Mouse (Mus musculus): ENCODE data around the gene F2rl1. TPM values are rescaled to one million over a fixed set of nuclear protein-coding genes. Genes with fewer than 3 reads are reported as not detected.

F2rl1 gene
- 1.8 TPM in 2 replicates for polyA plus RNA-seq (2015; fragmentation: Nextera tagmentation; extraction: Ambion mirVana)

DNA sequence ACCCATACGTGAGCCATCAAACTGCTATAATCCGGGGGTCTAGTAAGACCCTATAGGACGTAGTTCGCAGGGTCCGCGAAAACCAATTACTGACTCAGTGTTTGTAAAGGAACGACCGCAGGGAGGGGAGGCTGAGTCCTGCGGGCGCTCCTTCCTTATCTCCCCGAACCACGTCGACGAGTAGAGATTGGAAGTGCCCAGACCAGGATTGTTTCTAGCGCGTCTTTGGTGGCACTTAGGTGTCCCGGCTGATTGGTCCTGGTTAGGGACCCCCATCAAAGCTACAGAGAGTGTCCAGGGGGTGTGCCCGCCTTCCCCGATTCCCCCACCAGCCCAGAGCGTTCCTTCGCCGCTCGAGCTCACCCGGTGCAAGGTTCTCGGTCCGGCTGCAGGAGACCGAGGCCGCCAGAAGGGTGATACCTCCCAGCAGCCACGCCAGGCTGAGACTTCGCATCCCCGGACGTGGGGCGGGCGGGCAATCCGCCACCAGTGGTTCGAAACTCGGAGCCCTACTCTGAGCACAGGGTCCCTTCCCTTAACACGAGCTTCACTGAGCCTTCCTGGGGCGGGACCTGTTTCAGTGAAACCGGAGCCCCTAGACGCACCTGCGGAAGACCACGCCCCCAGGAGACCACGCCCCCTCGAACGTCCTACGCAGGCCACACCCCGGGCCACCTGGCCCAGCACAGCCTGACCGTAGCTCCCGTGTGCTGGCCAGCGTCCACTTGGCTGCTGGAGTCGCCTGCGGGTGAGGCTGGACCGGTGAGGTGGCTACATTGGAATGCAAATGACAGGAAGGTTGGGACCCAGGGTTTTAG lies at the start of gene F2rl1:
Gene F2rl1 (minus strand): TSS at position 554 of the 818 bp plus-strand sequence.
- peak; percentile 27 for DNase-seq (ENCODE audit: low spot score)

DNA sequence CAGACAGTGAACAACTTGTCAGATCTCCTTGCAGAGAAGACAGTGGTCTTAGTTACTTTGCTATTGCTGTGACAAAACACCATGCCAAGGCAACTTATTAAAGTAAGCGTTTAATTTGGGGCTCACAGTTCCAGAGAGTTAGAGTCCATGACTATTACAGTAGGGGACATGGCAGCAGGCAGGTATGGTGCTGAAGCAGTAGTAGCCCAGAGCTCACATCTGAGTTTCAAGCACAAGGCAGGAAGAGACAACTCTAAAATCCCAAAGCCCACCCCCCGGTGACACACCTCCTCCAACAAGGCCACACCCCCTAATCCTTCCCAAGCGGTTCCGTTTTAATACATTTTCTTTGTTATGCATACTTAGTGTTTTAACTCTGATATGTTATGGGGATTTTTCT lies 45.9 kb upstream of the F2rl1 start:
- DNase-seq (ENCODE audit: low spot score) = no peak

DNA sequence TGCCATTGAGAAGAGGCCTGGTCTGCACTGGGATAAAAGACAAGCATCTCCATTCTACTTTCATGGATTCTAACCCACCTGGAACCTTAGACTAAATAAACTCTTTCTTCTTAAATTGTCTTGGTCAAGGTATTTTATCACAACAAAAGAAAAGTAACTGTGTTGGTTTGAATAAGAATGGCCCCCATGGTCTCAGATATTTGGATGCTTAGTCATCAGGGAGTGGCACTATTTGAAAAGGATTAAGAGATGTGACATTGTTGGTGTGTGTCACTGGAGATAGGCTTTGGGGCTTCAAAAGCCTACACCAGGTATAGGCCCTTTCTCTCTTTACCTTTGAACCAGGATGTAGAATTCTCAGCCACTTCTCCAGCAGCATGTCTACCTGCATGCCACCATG lies 44.3 kb upstream of the F2rl1 start:
- no peak for DNase-seq (ENCODE audit: low spot score)

DNA sequence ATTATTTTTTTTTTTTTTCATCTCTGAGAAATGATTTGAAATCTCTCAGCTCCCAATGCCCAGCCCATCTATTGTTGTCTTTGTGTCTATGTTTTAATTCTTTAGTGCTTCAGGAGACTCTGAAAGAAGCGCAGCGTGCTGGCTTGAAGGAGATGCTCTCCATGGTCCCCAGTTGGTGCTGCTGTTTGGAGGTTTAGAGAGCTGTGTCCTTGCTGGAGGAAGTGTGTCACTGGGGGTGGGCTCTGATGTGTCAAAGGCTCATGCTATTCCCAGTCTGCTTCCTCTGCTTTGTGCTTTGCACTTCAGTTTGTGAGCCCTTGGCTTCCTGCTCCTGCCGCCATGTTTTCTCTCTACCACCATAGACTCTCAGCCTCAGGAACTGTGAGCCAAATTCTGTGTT lies 43.3 kb upstream of the F2rl1 start:
- DNase-seq (ENCODE audit: low spot score) = no peak

DNA sequence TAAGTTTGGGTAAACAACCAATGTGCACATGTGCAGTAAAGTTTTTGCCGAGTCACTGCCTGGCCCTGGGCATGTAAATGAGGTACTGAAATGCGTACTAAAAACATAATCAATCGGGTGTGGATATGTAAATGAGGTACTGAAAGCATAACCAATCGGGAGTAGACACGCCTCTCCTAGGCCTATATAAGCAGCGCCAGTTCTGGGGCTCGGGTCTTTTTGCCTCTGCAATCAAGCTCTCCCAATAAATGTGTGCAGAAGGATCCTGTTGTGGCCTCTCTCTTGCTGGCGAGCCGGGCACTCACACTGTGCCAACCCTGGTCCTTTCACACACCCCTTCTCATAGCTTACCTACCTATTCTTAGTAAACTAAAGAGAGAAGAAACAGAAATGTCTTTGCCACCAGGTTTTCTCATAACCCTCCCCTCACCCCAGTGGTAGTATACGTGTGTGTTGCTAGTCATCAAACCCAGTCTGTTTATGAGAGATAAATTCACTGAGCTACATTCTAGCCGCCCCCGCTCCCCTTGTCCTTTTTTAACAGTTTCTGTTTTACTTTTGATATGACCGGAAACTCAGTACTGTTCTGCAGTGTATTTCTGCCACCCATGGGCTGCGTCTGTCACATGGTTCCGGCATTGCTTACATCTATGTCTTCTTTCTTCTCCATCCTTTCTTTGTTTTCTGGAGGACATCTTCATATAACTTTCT lies 42.0 kb upstream of the F2rl1 start:
- no peak for DNase-seq (ENCODE audit: low spot score)

DNA sequence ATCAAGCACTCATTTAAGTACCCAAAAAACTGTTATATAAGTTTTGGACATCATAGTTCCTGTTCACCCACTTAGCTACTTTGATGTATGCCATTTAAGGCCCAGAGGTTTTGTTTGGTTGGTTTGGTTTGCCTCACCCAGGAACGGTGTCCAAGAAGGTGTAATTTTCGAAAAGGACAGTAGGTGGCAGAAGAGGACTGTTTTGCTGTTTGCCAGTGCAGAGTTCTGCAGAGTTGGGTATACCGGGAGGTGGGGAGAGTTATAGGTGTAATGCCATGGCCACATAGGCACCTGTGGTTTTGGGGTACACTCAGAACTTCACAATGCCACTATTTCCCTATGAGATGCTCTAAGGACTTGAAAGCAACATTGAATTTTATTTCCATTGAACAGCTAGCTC lies 38.7 kb upstream of the F2rl1 start:
- DNase-seq (ENCODE audit: low spot score) = peak; percentile 83

DNA sequence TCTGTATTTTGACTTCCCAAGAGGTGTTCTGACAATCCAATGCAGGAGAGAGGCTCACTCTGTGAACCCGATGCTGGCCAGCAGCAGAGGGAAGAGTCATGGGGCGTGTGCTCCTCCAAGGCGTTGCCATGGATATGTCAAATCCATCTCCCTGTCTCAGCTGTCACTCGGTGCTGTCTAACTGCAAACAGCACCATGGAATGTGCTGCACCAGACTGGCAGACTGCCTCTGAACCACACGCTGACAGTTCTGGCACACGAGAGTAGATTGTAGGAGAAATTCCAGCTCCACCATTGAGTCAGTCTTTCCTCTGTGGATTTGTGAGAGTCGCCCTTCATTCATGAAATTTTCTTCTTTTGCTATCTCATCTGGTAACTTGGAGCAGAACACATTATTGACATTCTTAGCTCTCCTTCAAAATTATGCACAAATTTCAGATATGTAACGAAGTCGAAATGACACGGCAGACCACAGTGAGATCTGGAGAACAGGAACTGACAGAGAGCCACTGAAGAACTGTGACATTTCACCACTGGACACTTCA lies 38.1 kb upstream of the F2rl1 start:
- no peak for DNase-seq (ENCODE audit: low spot score)

DNA sequence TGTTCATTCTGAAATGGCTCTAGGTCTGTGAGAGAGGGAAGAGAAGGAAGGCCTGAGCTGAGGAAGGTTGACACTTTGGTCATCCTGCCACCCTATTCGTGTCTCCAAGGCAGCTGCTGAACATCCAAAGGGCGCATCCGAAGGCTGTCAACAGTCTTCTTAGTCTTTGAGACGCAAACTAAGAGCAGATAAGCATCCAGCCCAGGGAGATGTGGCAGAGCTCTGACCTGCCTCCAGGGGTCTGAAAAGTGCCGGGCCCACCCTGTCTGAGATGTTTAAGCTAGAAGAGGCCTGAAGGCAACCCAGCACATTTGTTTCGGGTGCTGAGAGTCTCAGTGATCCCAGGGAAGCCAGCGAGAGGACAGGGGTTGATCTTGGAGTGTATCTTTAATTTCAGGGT lies 32.3 kb upstream of the F2rl1 start:
- no peak for DNase-seq (ENCODE audit: low spot score)

DNA sequence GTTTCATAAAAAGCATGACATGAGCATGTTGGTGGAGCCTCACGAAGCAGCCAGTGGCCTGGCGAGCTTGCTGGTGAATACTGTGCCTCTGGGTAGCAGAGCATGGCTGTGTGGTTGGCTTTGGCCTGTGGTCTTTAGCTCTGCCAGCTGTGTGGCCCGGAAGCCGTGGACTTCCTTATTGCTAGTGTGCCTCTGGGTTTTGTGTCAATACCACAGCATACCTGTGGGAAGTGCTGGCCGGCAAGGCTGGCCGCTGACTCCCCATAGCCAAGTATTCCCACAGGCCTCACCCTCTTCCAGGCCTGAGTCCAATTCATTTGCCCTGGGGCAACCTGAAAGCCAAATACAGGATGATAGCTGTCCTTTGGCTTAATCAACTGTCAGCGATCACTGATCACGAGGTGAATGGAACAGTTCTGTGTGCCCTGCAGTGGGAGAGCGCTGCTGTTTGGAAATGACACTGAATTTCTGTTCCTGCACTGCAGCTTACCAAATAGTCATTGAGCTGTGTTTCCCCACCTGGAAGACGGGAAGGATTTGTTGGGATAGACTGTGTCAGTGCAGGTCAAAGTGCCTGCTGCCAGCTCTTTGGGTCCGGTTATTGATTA lies 29.0 kb upstream of the F2rl1 start:
- DNase-seq (ENCODE audit: low spot score) = no peak

DNA sequence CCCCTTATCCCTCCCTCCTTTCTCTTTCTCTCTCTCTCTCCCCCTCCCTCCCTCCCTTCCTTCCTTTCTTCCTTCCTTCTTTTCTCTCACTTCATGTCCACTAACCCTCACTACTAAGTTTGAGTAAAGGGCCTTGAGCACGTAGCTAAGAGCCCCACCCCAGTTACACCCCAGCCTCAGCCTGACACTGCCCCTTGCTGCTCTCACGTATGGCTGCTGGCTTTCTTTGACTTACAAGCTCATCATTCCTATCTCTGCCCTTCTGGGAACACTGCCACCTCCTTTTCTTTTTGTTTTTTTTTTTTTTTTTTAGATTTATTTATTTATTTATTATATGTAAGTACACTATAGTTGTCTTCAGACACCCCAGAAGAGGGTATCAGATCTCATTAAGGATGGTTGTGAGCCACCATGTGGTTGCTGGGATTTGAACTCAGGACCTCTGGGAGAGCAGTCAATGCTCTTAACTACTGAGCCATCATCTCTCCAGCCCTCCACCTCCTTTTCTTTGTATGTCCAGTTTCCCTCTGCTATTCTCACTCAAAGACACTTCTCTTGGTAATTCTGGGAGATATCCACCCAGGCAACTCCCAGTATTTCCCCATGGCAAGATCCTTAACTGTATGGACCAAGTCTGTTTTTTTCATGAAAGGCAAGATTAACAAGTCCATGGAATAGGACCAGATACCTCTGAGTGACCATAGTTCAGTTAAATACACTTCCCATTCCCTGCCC lies 25.8 kb upstream of the F2rl1 start:
- no peak for DNase-seq (ENCODE audit: low spot score)

DNA sequence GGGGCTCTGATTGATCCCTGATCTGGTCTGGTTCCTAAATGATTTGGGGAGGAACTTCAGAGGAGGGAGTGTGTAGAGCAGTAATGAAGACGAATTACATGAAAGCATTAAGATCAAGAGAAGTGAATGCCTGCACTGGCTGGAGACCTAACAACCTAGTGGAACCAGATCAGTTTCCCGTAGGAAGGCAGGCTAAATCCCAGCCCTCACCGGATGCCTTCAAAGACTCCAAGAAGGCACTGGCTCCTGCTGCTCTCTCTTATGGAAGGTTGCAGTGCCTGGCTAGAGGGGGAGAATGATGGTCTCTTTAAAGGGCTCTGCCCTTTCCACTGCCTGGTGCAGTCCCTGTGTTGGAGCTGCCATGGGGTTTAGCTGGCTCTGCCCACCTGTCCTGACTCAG lies 24.4 kb upstream of the F2rl1 start:
- DNase-seq (ENCODE audit: low spot score) = no peak

DNA sequence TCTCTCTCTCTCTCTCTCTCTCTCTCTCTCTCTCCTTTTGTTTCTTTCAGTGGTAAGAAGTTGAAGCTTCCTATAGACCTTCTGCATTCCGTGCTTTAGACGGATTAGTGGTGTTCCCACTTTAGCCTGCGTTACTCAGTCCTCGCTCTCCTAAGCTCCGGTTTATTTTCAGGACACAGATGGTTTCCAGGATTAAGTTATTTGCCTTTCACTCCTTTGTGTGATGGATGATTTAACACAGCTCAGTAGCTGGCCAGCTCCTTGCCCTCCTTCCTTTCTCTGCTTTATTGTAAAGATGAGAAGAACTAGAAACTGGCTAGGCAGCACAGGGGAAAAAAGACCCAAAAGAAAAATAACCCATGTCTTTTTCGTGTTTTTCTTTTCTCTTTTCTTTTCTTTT lies 23.8 kb upstream of the F2rl1 start:
- DNase-seq (ENCODE audit: low spot score) = no peak

DNA sequence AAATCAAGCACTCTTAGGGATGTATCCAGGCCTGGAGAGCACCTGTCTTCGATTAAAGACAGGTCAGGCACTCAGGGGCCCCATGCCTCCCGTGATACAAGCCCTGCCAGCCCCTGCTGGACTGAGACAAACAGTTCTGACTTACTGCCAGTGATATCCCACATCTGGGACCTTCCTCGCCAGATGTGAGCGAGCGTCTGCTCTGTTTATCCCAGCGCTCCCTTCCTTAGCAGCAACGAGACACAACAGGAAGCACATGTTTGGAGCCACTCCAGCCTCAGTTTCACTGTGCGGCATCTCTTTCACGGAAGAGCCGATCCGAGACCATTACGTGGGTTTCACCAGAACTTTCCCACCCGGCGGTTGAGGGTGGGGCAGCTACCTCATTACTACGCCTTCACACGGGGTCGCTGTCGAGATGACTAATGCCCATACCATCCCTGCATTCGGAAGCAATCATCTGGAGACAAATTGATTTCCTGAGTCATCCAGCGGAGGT lies 23.3 kb upstream of the F2rl1 start:
- DNase-seq (ENCODE audit: low spot score) = no peak

DNA sequence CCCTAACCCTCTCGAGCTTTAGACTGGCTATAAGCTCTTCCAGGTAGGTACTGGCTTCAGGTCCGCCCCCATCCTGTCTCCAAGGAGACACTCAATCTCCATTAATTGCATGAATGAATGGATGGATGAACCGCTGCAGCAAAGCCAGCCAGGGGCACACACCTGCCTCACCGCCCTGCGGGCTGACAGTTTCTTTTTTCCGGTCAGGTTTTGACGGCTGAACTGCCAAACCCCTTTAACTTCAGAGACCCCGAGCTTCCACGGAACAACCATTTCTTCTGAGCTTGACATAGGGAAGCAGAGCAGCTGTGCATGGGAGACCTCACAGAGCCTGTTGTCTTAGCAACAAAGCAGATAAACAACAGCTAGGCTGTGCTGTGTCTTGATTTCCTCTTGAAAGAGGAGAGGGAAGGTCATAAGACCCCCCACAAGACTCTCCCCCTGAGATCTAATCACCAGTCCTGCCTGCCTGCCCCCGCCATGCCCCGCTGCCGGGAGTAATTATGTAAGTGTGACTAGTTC lies 22.1 kb upstream of the F2rl1 start:
- peak; percentile 25 for DNase-seq (ENCODE audit: low spot score)

DNA sequence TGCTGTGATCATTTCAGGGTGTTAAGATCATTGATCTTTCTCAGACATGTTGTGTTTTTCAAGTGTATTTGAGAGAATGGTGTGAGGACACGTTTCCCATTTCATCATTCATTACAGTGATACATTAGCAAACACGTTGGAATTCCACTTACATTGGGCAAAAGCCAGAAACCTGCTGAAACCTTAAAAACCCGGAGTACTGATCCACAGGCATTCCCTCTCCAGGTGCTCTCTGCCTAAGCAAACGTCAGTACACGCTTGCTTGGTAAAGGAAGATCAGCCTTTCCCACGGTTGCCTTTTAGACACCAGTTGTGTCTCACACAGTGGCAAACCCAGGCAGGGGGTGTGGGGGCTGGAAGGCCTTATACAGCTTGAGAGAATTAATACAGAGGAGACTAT lies 21.2 kb upstream of the F2rl1 start:
- DNase-seq (ENCODE audit: low spot score) = no peak

DNA sequence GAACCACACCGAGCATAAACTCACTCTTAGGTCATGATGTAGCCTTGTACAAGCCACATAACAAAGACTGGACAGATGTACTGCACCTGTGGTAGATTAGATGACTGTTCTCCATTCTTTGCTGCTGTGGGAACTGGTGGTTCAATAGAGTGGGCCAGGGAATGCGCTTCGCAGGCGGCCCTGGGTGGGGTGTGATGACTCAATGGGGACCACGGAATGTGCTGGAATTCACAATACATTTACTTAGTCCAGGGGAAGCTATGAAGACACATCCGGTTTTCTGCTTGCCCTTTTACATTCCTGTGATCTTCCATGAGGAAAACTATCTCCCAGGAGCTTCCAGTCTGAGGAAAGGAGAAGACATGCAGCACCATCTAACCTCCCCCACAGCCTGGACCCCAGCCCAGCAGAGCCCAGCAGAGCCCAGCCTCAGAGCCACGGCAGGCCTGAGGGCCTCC lies 20.7 kb upstream of the F2rl1 start:
- no peak for DNase-seq (ENCODE audit: low spot score)

DNA sequence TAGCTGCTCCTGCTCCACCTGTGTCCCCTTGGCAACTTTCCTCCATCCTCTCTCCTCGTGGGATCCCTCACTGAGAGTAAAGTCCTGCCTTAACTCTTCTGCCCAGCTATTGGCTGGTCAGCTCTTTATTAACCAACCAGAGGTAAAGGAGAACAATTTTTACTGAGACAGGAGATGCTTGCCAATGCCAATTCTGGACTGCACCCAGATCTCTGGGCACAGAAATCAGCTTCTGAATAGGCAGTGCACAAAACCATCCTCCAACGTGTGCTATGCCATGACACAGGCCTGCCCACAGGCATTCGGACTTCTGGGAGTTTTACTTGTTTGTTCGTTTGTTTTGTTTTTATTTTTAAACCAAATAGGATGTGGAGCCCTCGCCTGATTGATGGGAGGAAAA lies 13.0 kb upstream of the F2rl1 start:
- DNase-seq (ENCODE audit: low spot score) = no peak

DNA sequence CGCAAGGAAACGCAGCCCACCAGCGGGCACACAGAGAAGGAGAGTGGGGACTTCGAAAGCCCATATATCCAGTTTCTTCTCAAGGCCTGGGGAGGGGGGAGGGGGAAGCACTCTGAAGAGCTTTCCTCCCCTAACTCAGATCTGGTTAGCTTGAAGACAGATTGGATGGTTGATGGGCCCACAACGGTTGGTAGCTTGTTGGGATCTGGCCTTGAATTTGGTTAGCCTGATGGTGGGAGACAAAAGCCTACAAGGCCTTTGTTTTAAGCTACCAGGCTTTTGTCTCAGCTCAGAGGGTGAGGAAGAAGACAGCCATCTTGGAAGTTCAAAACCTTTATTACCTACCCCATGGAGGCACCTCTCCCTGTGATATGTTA lies 11.1 kb upstream of the F2rl1 start:
- DNase-seq (ENCODE audit: low spot score) = no peak

DNA sequence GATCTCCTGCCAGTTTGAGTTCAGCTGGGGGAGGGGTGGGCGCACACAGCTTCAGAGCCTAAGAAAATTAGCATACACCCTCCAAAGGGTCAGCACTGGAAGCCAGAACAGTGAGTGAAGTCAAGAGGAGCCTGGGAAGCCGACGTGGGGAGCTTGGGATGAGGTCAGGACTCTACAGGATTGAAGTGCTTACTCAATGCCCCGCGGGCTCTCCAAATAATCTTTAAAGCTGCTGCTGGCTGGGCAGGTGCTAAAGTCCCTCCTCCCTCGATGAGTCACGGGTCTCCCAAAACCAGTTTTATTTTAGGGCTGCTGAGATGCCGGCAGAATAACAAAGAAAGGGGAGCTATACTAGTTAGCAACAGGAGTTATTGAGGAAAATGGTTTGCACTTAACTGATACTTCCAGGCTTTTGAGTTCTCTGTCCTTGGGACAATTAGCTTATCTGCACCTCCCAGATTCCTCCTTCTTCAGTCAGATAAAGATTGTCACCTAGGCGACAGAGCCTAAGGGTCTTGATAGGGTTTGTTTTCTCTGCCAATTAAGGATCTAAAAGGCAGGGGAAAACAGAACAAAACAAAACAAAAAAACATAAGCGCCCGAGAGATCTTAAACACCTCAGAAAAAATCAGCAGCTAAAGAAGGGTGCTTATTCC lies 10.6 kb upstream of the F2rl1 start:
- no peak for DNase-seq (ENCODE audit: low spot score)

DNA sequence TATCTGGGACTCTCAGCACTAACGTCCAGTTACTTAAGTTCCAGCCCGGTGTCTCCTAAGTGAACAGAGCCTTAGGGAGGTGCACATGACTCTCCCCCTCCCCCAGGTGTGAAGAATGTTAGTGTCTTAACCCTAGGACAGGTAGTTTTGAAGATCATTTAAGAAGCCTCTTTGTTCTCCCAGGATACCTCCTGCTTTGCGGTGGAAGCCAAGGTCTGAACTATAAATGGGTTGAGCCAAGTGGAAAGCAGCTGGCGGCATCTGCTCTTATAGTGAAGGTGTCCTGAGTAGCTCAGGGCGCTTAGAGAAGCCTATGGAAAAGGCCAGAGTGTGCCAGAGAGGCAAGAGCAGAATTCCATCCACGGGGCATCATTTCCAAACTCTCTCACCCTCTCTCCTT lies 10.0 kb upstream of the F2rl1 start:
- DNase-seq (ENCODE audit: low spot score) = no peak
